Mouse (Mus musculus): ENCODE results near the gene Brdt. TPM values are rescaled to one million over a fixed set of nuclear protein-coding genes. Genes with fewer than 3 reads are reported as not detected.
"Not testable (repeated sequence)": the region's sequence is repeated elsewhere in the genome, so short reads cannot be mapped to it uniquely, and the experiment has no call there.

The Brdt gene
- polyA plus RNA-seq, 1 experiment from 2014 or later = 3.7 TPM

DNA sequence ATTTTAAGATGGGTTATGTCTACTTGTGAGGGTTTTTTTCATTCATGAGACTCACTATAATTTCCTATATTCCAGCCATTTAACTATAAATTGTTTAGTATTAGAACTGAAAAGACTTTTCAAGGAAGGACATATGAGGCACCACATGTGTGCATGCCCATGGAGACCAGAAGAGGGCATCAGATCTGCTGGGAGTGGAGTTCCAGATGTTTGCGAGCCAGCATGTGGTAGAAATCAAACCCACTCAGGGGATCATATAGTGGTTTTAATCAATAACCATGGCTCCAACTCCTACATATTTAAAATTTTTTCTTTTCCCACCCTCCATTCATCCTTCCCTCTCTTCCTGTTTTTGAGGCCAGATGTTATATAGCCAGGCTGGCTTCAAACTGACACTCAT is 15.3 kb downstream of the Brdt start:
- Histone ChIP-seq H3K4me2 (no peak overlapping the region), H3K9ac (no peak overlapping the region), H3K4me3 (no peak overlapping the region), H3K36me3 (no peaks in the 10 kb centered on the region), H3K9me3 (no peaks in the 10 kb centered on the region), H3K4me1 (replicated peaks) (no peaks in the 10 kb centered on the region), H3K27me3 (no peaks in the 10 kb centered on the region), H3K27ac (replicated peaks) (no peak overlapping the region)
- 56% methylated on average over 1 of the region's 1 CpGs for WGBS
- ATAC-seq (ENCODE audit: low FRiP score, low read depth) = no peak

DNA sequence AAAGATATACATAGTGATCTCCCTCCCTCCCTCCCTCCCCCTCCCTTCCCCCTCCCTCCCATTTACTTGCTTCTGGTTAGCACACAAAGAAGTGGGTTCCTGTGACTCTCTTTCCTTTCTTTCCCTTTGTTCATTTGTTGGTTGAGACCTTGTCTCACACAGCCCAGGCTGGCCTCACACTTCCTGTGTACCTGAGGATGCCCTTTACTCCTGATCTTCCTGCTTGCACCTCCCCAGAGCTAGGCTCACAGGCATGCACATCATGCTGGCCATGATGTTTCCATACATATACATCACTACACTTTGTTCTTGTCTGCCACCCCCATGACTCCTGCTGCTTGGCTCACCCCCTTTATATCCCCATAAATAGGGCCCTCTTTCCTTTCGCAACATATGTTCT is 21.6 kb downstream of the Brdt start:
- Histone ChIP-seq H3K9me3 (no peaks in the 10 kb centered on the region), H3K4me3 (no peak overlapping the region), H3K27ac (replicated peaks) (no peak overlapping the region), H3K4me1 (replicated peaks) (no peaks in the 10 kb centered on the region), H3K4me2 (no peak overlapping the region), H3K36me3 (no peaks in the 10 kb centered on the region), H3K27me3 (no peaks in the 10 kb centered on the region), H3K9ac (no peak overlapping the region)
- 93% methylated on average over 1 of the region's 1 CpGs for WGBS
- no peak for ATAC-seq (ENCODE audit: low FRiP score, low read depth)

DNA sequence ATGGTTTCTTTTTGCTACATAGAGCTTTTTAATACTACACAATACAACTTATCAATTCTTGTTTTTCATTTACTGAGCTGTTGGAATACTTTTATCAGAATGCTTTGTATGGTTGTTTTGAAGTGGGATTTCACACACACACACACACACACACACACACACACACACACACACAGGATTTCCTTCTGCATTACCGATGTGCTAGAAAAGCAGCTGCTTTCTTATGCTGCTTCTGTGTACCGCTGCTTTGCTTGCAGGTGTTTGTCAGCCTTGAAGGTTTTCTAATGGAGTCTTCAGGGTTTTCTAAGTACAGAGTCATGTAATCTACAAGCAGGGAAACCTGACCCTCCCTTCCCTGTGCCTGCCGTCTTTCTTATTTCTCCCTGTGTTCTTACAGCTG is 23.0 kb downstream of the Brdt start:
- 60% methylated on average over 3 of the region's 3 CpGs for WGBS
- Histone ChIP-seq H3K4me3 (no peak overlapping the region), H3K27me3 (no peaks in the 10 kb centered on the region), H3K9me3 (no peaks in the 10 kb centered on the region), H3K36me3 (no peaks in the 10 kb centered on the region), H3K27ac (replicated peaks) (no peak overlapping the region), H3K9ac (no peak overlapping the region), H3K4me2 (no peak overlapping the region), H3K4me1 (replicated peaks) (no peaks in the 10 kb centered on the region)
- ATAC-seq (ENCODE audit: low FRiP score, low read depth) = no peak

DNA sequence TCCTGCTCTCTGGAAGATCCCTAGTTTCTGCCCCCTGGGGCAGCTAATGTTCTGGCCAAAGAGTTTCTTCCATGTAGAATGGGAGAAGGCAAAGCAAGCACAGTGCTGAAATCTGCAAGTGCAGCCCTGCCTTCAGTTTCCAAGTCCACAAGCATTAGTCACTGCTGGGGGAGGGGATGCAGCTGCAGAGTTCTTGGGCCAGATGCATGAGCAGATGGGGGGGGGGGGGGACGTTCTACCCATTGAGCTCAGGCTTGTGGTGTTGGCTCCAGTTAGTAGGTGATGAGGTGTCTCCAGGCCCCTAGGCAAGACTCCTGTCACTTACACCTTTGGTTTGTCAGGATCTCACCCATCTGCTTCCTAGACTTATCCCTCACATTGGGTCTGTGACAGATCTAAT is 24.8 kb downstream of the Brdt start:
- Histone ChIP-seq H3K27me3 (no peaks in the 10 kb centered on the region), H3K9ac (no peak overlapping the region), H3K4me3 (no peak overlapping the region), H3K4me2 (no peak overlapping the region), H3K4me1 (replicated peaks) (peaks cover 3% of the 10 kb centered on the region; the same call in 1 of the 2 replicates), H3K27ac (replicated peaks) (no peak overlapping the region), H3K36me3 (no peaks in the 10 kb centered on the region), H3K9me3 (no peaks in the 10 kb centered on the region)
- 56% methylated on average over 1 of the region's 1 CpGs for WGBS
- no peak for ATAC-seq (ENCODE audit: low FRiP score, low read depth)

DNA sequence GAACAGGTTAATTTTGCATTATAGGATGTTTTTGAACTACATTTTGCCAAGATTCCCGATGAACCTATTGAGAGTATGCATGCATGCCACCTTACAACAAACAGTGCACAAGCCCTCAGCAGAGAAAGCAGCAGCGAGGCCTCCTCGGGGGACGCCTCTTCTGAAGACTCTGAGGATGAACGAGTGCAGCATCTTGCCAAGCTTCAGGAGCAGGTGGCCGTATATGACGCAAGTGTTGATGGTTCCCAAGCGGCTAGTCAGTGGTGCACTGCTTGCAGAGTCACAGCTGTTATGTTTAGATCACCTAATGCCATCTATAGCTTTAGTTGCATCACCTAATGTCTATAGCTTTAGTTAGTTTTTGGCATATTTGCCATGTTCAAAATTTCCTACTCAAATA is 26.8 kb downstream of the Brdt start:
- no peaks in the 10 kb centered on the region for H3K36me3 ChIP-seq
- no peak for ATAC-seq (ENCODE audit: low FRiP score, low read depth)
- H3K4me2 ChIP-seq = no peak overlapping the region
- no peaks in the 10 kb centered on the region for H3K9me3 ChIP-seq
- H3K27me3 ChIP-seq = no peaks in the 10 kb centered on the region
- peaks cover 3% of the 10 kb centered on the region; the same call in 1 of the 2 replicates for H3K4me1 ChIP-seq (replicated peaks)
- no peak overlapping the region for H3K9ac ChIP-seq
- 89% methylated on average over 8 of the region's 8 CpGs for WGBS
- no peak overlapping the region for H3K27ac ChIP-seq (replicated peaks)
- H3K4me3 ChIP-seq = no peak overlapping the region

DNA sequence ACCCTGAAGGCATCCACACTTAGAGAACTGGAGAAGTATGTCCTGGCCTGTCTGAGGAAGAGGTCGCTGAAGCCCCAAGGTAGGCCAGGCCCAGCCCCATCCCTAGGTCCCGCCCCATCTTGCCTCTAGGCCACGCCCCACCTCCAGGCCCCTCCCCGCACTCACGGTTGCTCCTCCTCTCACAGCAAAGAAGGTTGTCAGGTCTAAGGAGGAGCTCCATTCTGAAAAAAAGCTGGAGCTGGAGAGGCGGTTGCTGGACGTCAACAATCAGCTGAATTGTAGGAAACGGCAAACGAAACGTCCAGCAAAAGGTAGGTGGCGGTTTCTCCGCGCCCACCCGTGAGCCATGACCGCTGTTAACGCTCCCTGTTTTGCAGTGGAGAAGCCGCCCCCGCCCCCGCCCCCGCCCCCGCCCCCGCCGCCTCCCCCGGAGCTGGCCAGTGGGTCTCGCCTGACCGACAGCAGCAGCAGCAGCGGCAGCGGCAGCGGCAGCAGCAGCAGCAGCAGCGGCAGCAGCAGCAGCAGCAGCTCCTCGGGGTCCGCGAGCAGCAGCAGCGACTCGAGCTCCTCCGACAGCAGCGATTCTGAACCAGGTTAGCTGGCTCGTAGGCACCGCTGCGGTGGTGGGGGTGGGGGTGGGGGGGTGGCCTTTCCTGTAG is 28.6 kb downstream of the Brdt start:
- no peaks in the 10 kb centered on the region for H3K27me3 ChIP-seq
- peaks cover 3% of the 10 kb centered on the region; the same call in 1 of the 2 replicates for H3K4me1 ChIP-seq (replicated peaks)
- peak overlapping the region; percentile 84 for H3K27ac ChIP-seq (replicated peaks)
- peak overlapping the region; percentile 60 for H3K4me3 ChIP-seq
- H3K36me3 ChIP-seq = no peaks in the 10 kb centered on the region
- under 1% methylated on average over 27 of the region's 40 CpGs for WGBS
- H3K9me3 ChIP-seq = no peaks in the 10 kb centered on the region
- peak overlapping the region; percentile 63 for H3K4me2 ChIP-seq
- H3K9ac ChIP-seq = peak overlapping the region; percentile 43
- ATAC-seq (ENCODE audit: low FRiP score, low read depth) = peak; percentile 97

DNA sequence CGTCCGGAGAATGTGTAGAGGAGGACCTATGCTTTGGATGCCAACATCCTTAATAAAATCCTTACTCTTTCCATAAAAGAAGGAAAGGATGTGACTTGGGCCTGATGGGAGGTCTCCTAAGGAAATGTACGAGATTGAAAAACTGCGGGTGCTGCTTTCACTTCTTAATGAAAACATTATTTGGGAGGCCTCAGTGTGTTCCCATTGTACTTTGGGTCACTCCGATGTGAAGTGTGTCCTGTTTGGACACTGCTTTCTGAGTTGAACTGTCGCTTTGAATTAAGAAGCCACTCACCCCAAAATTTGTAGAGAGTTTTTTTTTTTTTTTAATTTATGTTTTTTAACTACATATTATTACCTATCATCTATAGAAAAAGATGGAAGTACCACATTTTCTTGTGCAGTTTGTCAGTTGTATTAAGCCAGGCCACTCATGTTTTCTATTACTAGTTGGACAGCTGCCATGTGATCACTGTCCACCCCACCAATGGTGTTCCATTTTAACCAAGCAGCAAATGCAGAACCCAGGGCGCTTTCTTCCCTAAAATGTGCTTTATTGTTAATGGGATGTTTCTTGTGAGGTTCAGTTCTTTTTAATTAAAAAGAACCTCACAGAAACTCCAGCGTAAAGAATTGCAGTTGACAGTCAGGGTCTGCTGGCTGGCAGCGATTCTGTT is 29.2 kb downstream of the Brdt start:
- Histone ChIP-seq H3K9ac (peak overlapping the region; percentile 43), H3K9me3 (no peaks in the 10 kb centered on the region), H3K27me3 (no peaks in the 10 kb centered on the region), H3K27ac (replicated peaks) (peak overlapping the region; percentile 84), H3K36me3 (no peaks in the 10 kb centered on the region), H3K4me3 (peak overlapping the region; percentile 60), H3K4me2 (peak overlapping the region; percentile 63), H3K4me1 (replicated peaks) (peaks cover 3% of the 10 kb centered on the region; the same call in 1 of the 2 replicates)
- WGBS = 9% methylated on average over 9 of the region's 9 CpGs
- ATAC-seq (ENCODE audit: low FRiP score, low read depth) = no peak; the same call in 1 of the 2 replicates

DNA sequence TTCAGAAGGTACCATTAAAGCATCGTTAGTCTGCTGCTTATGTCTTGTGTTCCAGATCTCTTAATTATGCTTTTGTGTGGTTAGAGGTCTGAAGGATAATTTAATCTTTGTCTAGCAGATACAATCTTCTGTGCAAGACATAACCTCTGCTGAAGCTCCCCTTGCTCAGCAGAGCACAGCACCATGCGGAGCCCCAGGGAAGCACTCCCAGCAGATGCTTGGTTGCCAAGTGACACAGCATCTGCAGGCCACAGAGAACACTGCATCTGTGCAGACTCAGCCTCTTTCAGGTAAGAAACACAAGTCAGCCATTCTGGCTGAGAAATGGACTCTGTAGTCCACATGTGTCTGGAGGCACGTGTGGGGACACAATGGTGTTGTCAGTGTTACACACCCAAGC is 39.1 kb downstream of the Brdt start:
- H3K9ac ChIP-seq = no peak overlapping the region
- no peaks in the 10 kb centered on the region for H3K4me1 ChIP-seq (replicated peaks)
- H3K4me3 ChIP-seq = no peak overlapping the region
- H3K36me3 ChIP-seq = 0 out of 2 replicates have a peak, but pooled peaks cover 2% of the 10 kb centered on the region
- WGBS = 62% methylated on average over 3 of the region's 3 CpGs
- no peaks in the 10 kb centered on the region for H3K27me3 ChIP-seq
- H3K4me2 ChIP-seq = no peak overlapping the region
- ATAC-seq (ENCODE audit: low FRiP score, low read depth) = peak; percentile 38; the same call in 1 of the 2 replicates
- no peaks in the 10 kb centered on the region for H3K9me3 ChIP-seq
- H3K27ac ChIP-seq (replicated peaks) = no peak overlapping the region

DNA sequence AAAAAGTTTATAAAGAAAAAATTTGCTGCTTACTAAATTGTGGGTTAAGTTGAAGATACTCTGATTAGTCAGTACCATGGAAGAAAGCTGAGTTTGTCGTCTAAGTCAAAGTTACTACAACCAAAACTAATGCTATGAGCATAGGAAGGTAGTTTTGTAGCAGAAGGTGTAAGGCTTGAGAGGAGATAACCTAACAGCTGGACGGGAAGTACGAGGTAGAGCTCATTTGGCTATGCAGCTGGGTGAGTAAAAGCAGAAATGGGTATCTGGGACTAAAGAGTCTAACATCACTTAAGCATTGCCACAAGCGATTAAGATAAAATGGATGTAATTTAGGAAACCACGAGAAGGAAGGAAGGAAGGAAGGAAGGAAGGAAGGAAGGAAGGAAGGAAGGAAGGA is 40.4 kb downstream of the Brdt start:
- WGBS = 90% methylated on average over 5 of the region's 5 CpGs
- Histone ChIP-seq H3K9me3 (no peaks in the 10 kb centered on the region), H3K4me3 (no peak overlapping the region), H3K4me1 (replicated peaks) (no peaks in the 10 kb centered on the region), H3K9ac (no peak overlapping the region), H3K4me2 (no peak overlapping the region), H3K27me3 (no peaks in the 10 kb centered on the region), H3K27ac (replicated peaks) (no peak overlapping the region), H3K36me3 (peaks cover 5% of the 10 kb centered on the region; the same call in 1 of the 2 replicates)
- no peak for ATAC-seq (ENCODE audit: low FRiP score, low read depth)

DNA sequence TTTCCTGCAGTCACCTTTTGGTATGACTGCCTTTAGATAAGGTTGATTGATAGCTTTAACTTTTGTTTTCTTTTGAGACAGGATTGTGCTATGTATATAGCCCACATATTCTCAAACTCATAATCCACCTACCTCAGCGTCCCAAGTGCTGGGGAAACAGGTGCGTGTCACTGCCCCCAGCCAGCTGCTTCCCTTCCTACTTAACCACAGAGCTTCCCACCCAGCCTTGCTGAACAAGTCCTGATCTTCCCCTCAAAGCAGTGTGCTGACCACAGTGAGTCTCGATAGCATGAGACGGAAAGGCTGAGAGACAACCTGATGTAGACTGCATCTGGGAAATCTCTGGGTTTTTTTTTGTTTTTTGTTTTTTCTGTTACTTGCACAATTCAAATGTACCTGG is 42.3 kb downstream of the Brdt start:
- no peaks in the 10 kb centered on the region for H3K9me3 ChIP-seq
- H3K9ac ChIP-seq = no peak overlapping the region
- no peaks in the 10 kb centered on the region for H3K27me3 ChIP-seq
- peaks cover 9% of the 10 kb centered on the region for H3K36me3 ChIP-seq
- ATAC-seq (ENCODE audit: low FRiP score, low read depth) = no peak
- no peak overlapping the region for H3K4me2 ChIP-seq
- WGBS = 93% methylated on average over 4 of the region's 4 CpGs
- no peaks in the 10 kb centered on the region for H3K4me1 ChIP-seq (replicated peaks)
- H3K4me3 ChIP-seq = no peak overlapping the region
- no peak overlapping the region for H3K27ac ChIP-seq (replicated peaks)

DNA sequence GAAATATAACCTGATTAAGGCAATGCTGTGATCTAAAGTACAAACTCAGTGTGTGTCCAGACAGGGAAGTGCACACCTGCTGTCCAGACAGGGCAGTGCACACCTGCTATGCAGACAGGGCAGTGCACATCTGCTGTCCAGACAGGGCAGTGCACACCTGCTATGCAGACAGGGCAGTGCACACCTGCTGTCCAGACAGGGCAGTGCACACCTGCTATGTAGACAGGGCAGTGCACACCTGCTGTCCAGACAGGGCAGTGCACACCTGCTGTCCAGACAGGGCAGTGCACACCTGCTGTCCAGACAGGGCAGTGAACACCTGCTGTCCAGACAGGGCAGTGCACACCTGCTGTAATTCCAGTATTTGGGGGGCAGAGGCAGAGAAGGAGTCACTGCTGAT is 55.5 kb downstream of the Brdt start:
- not testable (repeated sequence) for H3K9ac ChIP-seq; H3K4me2 ChIP-seq; H3K27me3 ChIP-seq; H3K4me3 ChIP-seq; H3K27ac ChIP-seq (replicated peaks); H3K36me3 ChIP-seq; H3K9me3 ChIP-seq; ATAC-seq (ENCODE audit: low FRiP score, low read depth); H3K4me1 ChIP-seq (replicated peaks)

DNA sequence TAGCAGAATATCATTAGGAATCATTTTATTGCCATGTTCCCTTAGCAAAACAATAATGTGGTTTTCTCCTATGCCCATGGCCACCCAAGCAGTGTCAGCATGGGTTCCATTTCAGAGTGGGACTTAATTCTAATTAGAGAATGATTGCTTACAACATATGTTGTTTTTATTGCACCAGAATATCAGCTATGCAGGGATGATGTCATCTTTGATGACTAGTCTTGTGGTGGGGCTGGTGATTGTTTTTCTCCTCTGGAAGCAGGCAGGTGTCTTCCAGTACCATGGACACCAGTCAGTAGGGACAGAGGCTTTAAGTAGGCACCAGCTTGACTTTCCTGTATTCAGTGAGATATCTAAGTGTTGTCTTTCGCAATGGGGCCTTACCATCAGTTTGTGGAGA is 56.8 kb downstream of the Brdt start:
- H3K4me3 ChIP-seq = no peak overlapping the region
- no peaks in the 10 kb centered on the region for H3K4me1 ChIP-seq (replicated peaks)
- H3K27me3 ChIP-seq = no peaks in the 10 kb centered on the region
- ATAC-seq (ENCODE audit: low FRiP score, low read depth) = no peak
- H3K9me3 ChIP-seq = no peaks in the 10 kb centered on the region
- no peak overlapping the region for H3K27ac ChIP-seq (replicated peaks)
- no peak overlapping the region for H3K9ac ChIP-seq
- H3K4me2 ChIP-seq = no peak overlapping the region
- no peaks in the 10 kb centered on the region; the same call in 1 of the 2 replicates for H3K36me3 ChIP-seq
- WGBS = 90% methylated on average over 1 of the region's 1 CpGs
